Mouse (Mus musculus): ENCODE results near the gene Rnf41. TPM values are rescaled to one million over a fixed set of nuclear protein-coding genes. Genes with fewer than 3 reads are reported as not detected.

Rnf41 gene
- polyA plus RNA-seq, 1 experiment = 84.1 TPM

- no peaks in the 10 kb centered on the region for H3K4me1 ChIP-seq (ENCODE audit: control insufficient read depth, insufficient read depth, low read length)
- H3K27me3 ChIP-seq (ENCODE audit: control insufficient read depth, insufficient read depth, low read length) = no peaks in the 10 kb centered on the region
- peaks cover 9% of the 10 kb centered on the region for H3K36me3 ChIP-seq (ENCODE audit: control insufficient read depth, insufficient read depth, low read length)
- TF ChIP-seq POLR2A (IDR thresholded peaks at IDR 0.05; ENCODE audit: control insufficient read depth, low read depth, low read length) (no peak), CTCF (IDR thresholded peaks at IDR 0.05; ENCODE audit: control insufficient read depth, insufficient read depth, insufficient replicate concordance, low read depth, low read length) (no peak)
- no peak overlapping the region for H3K27ac ChIP-seq (ENCODE audit: control insufficient read depth, insufficient read depth, low read depth, low read length)
- no peak overlapping the region for H3K4me3 ChIP-seq (ENCODE audit: control insufficient read depth, low read depth, low read length)
Observed at GRCm38 (mm10) chr10:128474366-128474765, 62.9 kb downstream of the Rnf41 start.

- TF ChIP-seq CTCF (IDR thresholded peaks at IDR 0.05; ENCODE audit: control insufficient read depth, insufficient read depth, insufficient replicate concordance, low read depth, low read length) (no peak), POLR2A (IDR thresholded peaks at IDR 0.05; ENCODE audit: control insufficient read depth, low read depth, low read length) (no peak)
- no peak overlapping the region for H3K27ac ChIP-seq (ENCODE audit: control insufficient read depth, insufficient read depth, low read depth, low read length)
- peaks cover 2% of the 10 kb centered on the region for H3K36me3 ChIP-seq (ENCODE audit: control insufficient read depth, insufficient read depth, low read length)
- H3K4me3 ChIP-seq (ENCODE audit: control insufficient read depth, low read depth, low read length) = no peak overlapping the region
- no peaks in the 10 kb centered on the region for H3K27me3 ChIP-seq (ENCODE audit: control insufficient read depth, insufficient read depth, low read length)
- H3K4me1 ChIP-seq (ENCODE audit: control insufficient read depth, insufficient read depth, low read length) = no peaks in the 10 kb centered on the region
Observed at GRCm38 (mm10) chr10:128486370-128486769, 74.9 kb downstream of the Rnf41 start.

GRCm38 (mm10) chr10:128487861-128488712 is 76.6 kb downstream of the Rnf41 start:
- H3K4me1 ChIP-seq (ENCODE audit: control insufficient read depth, insufficient read depth, low read length) = peaks cover 7% of the 10 kb centered on the region
- peaks cover 2% of the 10 kb centered on the region for H3K36me3 ChIP-seq (ENCODE audit: control insufficient read depth, insufficient read depth, low read length)
- TF ChIP-seq CTCF (IDR thresholded peaks at IDR 0.05; ENCODE audit: control insufficient read depth, insufficient read depth, insufficient replicate concordance, low read depth, low read length) (no peak), POLR2A (IDR thresholded peaks at IDR 0.05; ENCODE audit: control insufficient read depth, low read depth, low read length) (no peak)
- H3K27ac ChIP-seq (ENCODE audit: control insufficient read depth, insufficient read depth, low read depth, low read length) = no peak overlapping the region
- no peaks in the 10 kb centered on the region for H3K27me3 ChIP-seq (ENCODE audit: control insufficient read depth, insufficient read depth, low read length)
- no peak overlapping the region for H3K4me3 ChIP-seq (ENCODE audit: control insufficient read depth, low read depth, low read length)

GRCm38 (mm10) chr10:128488776-128489175 is 77.3 kb downstream of the Rnf41 start:
- no peak overlapping the region for H3K27ac ChIP-seq (ENCODE audit: control insufficient read depth, insufficient read depth, low read depth, low read length)
- peaks cover 2% of the 10 kb centered on the region for H3K36me3 ChIP-seq (ENCODE audit: control insufficient read depth, insufficient read depth, low read length)
- peaks cover 8% of the 10 kb centered on the region for H3K4me1 ChIP-seq (ENCODE audit: control insufficient read depth, insufficient read depth, low read length)
- no peaks in the 10 kb centered on the region for H3K27me3 ChIP-seq (ENCODE audit: control insufficient read depth, insufficient read depth, low read length)
- TF ChIP-seq CTCF (IDR thresholded peaks at IDR 0.05; ENCODE audit: control insufficient read depth, insufficient read depth, insufficient replicate concordance, low read depth, low read length) (no peak), POLR2A (IDR thresholded peaks at IDR 0.05; ENCODE audit: control insufficient read depth, low read depth, low read length) (no peak)
- no peak overlapping the region for H3K4me3 ChIP-seq (ENCODE audit: control insufficient read depth, low read depth, low read length)

GRCm38 (mm10) chr10:128489380-128489779 is 77.9 kb downstream of the Rnf41 start:
- H3K36me3 ChIP-seq (ENCODE audit: control insufficient read depth, insufficient read depth, low read length) = peaks cover 2% of the 10 kb centered on the region
- no peaks in the 10 kb centered on the region for H3K27me3 ChIP-seq (ENCODE audit: control insufficient read depth, insufficient read depth, low read length)
- TF ChIP-seq CTCF (IDR thresholded peaks at IDR 0.05; ENCODE audit: control insufficient read depth, insufficient read depth, insufficient replicate concordance, low read depth, low read length) = no peak
- no peak for TF ChIP-seq POLR2A (IDR thresholded peaks at IDR 0.05; ENCODE audit: control insufficient read depth, low read depth, low read length)
- H3K4me1 ChIP-seq (ENCODE audit: control insufficient read depth, insufficient read depth, low read length) = peaks cover 9% of the 10 kb centered on the region
- H3K4me3 ChIP-seq (ENCODE audit: control insufficient read depth, low read depth, low read length) = no peak overlapping the region
- no peak overlapping the region for H3K27ac ChIP-seq (ENCODE audit: control insufficient read depth, insufficient read depth, low read depth, low read length)

- Histone ChIP-seq H3K27me3 (ENCODE audit: control insufficient read depth, insufficient read depth, low read length) (no peaks in the 10 kb centered on the region), H3K4me3 (ENCODE audit: control insufficient read depth, low read depth, low read length) (no peak overlapping the region), H3K36me3 (ENCODE audit: control insufficient read depth, insufficient read depth, low read length) (peaks cover 2% of the 10 kb centered on the region), H3K27ac (ENCODE audit: control insufficient read depth, insufficient read depth, low read depth, low read length) (no peak overlapping the region), H3K4me1 (ENCODE audit: control insufficient read depth, insufficient read depth, low read length) (peaks cover 13% of the 10 kb centered on the region)
- no peak for TF ChIP-seq CTCF (IDR thresholded peaks at IDR 0.05; ENCODE audit: control insufficient read depth, insufficient read depth, insufficient replicate concordance, low read depth, low read length)
- TF ChIP-seq POLR2A (IDR thresholded peaks at IDR 0.05; ENCODE audit: control insufficient read depth, low read depth, low read length) = no peak
Observed at GRCm38 (mm10) chr10:128489785-128490184, 78.3 kb downstream of the Rnf41 start.

GRCm38 (mm10) chr10:128490232-128490631 is 78.8 kb downstream of the Rnf41 start:
- Histone ChIP-seq H3K4me3 (ENCODE audit: control insufficient read depth, low read depth, low read length) (no peak overlapping the region), H3K4me1 (ENCODE audit: control insufficient read depth, insufficient read depth, low read length) (peaks cover 16% of the 10 kb centered on the region), H3K27me3 (ENCODE audit: control insufficient read depth, insufficient read depth, low read length) (no peaks in the 10 kb centered on the region), H3K27ac (ENCODE audit: control insufficient read depth, insufficient read depth, low read depth, low read length) (0 out of 2 replicates have a peak overlapping the region, but pooled peaks have one; percentile 22), H3K36me3 (ENCODE audit: control insufficient read depth, insufficient read depth, low read length) (peaks cover 2% of the 10 kb centered on the region)
- TF ChIP-seq CTCF (IDR thresholded peaks at IDR 0.05; ENCODE audit: control insufficient read depth, insufficient read depth, insufficient replicate concordance, low read depth, low read length) (no peak), POLR2A (IDR thresholded peaks at IDR 0.05; ENCODE audit: control insufficient read depth, low read depth, low read length) (no peak)

Measured in testis, adult 2 months (tissue).